Mouse (Mus musculus) megakaryocyte, embryonic 14.5 days (primary cell): ENCODE measurements around the gene Crlf1. TPM values are rescaled to one million over a fixed set of nuclear protein-coding genes. Genes with fewer than 3 reads are reported as not detected.
A peak's percentile ranks its signal among the peaks of the same experiment; 100 is the strongest.
"Not testable (repeated sequence)": the region's sequence is repeated elsewhere in the genome, so short reads cannot be mapped to it uniquely, and the experiment has no call there.

Source experiments
- H3K27me3 ChIP-seq: replicated peaks from 2 replicates; pipeline ENCODE3; 2012; ENCODE audit warnings: inconsistent platforms
- H3K36me3 ChIP-seq: replicated peaks from 2 replicates; pipeline ENCODE3; 2012; ENCODE audit warnings: low read length, inconsistent platforms, mixed read lengths
- H3K4me1 ChIP-seq: 2 replicates; pipeline ENCODE4 v1.6.1; 2012; ENCODE audit warnings: inconsistent platforms
- H3K4me3 ChIP-seq: replicated peaks from 2 replicates; pipeline ENCODE3; 2012; ENCODE audit warnings: moderate library complexity, mild to moderate bottlenecking, inconsistent platforms
- H3K9me3 ChIP-seq: 2 replicates; pipeline ENCODE4 v1.6.1; 2012; ENCODE audit warnings: inconsistent platforms
- FLI1 ChIP-seq: IDR thresholded peaks from 2 replicates; pipeline ENCODE4 v1.6.1; 2012; ENCODE audit warnings: low read length, inconsistent platforms, mixed read lengths
- GATA1 ChIP-seq: IDR thresholded peaks from 3 replicates; pipeline ENCODE4 v1.6.1; 2012; ENCODE audit warnings: mixed read lengths, low read length, inconsistent platforms, borderline replicate concordance
- polyA plus RNA-seq: library from polyadenylated mRNA; stranded (reverse); fragments of >175 nt; gene quantifications from 2 replicates; pipeline ENCODE4 v1.2.3, GENCODE M21; 2012; ENCODE audit warnings: low replicate concordance; ENCODE audit not compliant: insufficient read depth

The Crlf1 gene
- polyA plus RNA-seq, 1 experiment = not detected

DNA sequence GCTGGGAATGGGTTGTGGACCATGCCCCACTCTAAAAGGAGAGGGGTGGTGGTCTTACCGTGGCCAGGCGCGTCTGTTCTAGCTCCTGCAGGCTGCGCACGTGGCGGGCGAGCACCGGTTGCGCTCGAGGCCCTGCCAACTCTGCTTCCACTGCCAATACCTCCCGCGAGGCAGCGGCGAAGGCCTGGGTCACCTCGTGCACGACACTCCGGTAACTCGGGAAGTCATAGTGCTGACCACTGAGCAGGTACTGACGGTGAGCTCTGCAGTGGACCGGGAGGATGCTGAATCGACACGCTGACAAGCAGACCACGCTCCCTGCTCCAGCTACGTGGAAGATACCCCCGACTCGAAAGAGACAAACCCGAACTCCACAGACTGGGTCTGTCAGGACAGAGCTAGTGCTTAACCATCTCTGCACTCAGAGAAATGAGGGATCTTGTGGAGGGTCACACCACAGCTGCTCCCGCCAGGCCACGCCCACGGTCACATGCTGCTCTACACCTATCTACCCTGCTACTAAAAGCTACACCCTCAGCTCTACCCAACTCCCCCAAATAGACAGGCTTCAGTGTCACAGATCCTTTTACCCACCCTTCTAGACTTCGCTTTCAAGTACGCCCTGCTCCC lies 12.9 kb downstream of the Crlf1 start:
- Histone ChIP-seq H3K9me3 (no peaks in the 10 kb centered on the region), H3K4me3 (peak overlapping the region; percentile 95), H3K36me3 (peaks cover 42% of the 10 kb centered on the region), H3K4me1 (peaks cover 82% of the 10 kb centered on the region), H3K27me3 (peaks cover 18% of the 10 kb centered on the region)
- no peak for TF ChIP-seq FLI1
- no peak for TF ChIP-seq GATA1

DNA sequence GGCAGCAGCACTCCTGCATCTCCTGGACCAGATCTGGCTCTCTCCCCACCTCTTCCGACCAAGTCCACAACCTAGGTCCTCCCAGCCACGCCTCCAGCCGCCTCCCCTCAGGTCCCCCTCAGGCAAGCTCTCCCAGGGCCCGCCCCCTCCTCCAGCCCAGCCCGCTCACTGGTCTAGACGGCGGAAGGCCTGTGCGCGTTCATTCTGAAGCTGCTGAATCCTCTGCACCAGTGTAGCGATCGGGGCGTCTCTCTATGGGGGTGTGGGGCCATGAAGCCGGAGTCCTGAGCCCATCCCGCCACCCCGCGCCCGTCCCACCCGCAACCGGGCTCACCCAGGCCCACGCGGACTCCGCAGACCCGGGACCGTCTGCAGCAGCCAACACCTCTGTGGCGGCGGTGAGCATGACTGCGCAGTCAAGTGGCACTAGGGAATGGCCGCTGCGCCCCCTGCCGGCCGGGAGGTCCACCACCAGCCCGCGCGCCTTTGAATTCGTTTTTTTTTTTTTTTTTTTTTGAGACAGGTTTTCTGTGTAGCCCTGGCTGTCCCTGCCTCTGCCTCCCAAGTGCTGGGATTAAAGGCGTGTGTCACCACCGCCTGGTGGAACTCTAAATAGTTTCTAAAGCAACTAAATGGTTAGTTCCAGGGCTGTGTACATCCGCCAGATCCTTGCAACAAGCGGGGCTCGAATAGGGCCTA lies 13.5 kb downstream of the Crlf1 start, which contains the start of gene Rex1bd:
Rex1bd (minus strand) TSS at position 425 of the 699 bp plus-strand sequence.
- Histone ChIP-seq H3K4me3 (peak within 1 kb of the TSS; percentile 95), H3K27me3 (peaks cover 12% of the 10 kb centered on the region), H3K4me1 (peaks cover 79% of the 10 kb centered on the region), H3K36me3 (peaks cover 42% of the 10 kb centered on the region), H3K9me3 (no peaks in the 10 kb centered on the region)
- TF ChIP-seq GATA1 (no peak), FLI1 (no peak)

DNA sequence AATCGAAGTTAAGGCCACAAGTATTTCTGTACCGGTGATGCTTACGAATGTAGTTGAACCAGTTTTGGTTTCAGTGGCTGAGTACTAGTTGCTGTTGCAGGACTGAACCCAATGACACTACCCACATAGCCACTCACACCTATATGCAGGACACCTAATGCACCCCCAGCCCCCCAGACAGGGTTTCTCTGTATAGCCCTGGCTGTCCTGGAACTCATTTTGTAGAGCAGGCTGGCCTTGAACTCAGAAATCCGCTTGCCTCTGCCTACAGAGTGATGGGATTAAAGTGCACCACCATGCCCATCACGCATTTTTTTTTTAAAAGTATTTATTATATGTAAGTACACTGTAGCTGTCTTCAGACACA lies 14.1 kb downstream of the Crlf1 start:
- Histone ChIP-seq H3K4me3 (peak overlapping the region; percentile 95), H3K27me3 (peaks cover 6% of the 10 kb centered on the region), H3K9me3 (no peaks in the 10 kb centered on the region), H3K4me1 (peaks cover 79% of the 10 kb centered on the region), H3K36me3 (peaks cover 46% of the 10 kb centered on the region)
- no peak for TF ChIP-seq GATA1
- no peak for TF ChIP-seq FLI1

DNA sequence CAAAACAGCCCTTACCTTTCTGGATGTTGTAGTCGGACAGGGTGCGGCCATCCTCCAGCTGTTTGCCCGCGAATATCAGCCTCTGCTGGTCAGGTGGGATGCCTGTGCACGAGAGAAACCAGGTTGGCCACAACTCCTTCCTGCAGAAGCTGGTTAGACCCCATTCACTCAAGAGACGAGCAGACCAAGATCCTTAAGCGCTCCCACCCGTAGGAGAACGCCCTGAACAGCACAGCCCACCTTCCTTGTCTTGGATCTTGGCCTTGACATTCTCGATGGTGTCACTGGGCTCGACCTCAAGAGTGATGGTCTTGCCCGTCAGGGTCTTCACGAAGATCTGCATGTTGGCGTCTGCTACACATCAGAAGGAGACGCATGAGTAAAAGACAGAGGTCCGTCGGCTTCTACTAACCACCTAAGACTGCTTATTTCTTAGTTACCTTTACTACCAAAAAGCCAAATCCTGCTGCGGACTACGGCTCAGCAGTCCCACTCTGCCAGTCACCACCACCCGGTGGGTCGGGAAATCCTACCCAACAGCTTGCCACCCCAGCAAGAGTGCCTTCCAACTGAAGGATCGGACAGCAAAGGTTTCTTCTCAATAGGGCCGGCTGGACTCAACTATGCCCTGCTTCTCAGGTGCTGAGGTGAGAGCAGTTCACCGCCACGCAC lies 16.5 kb downstream of the Crlf1 start:
- no peak for TF ChIP-seq FLI1
- TF ChIP-seq GATA1 = no peak
- peaks cover 82% of the 10 kb centered on the region for H3K4me1 ChIP-seq
- no peaks in the 10 kb centered on the region for H3K9me3 ChIP-seq
- H3K27me3 ChIP-seq = no peaks in the 10 kb centered on the region
- peaks cover 55% of the 10 kb centered on the region for H3K36me3 ChIP-seq
- H3K4me3 ChIP-seq = peak overlapping the region; percentile 97

DNA sequence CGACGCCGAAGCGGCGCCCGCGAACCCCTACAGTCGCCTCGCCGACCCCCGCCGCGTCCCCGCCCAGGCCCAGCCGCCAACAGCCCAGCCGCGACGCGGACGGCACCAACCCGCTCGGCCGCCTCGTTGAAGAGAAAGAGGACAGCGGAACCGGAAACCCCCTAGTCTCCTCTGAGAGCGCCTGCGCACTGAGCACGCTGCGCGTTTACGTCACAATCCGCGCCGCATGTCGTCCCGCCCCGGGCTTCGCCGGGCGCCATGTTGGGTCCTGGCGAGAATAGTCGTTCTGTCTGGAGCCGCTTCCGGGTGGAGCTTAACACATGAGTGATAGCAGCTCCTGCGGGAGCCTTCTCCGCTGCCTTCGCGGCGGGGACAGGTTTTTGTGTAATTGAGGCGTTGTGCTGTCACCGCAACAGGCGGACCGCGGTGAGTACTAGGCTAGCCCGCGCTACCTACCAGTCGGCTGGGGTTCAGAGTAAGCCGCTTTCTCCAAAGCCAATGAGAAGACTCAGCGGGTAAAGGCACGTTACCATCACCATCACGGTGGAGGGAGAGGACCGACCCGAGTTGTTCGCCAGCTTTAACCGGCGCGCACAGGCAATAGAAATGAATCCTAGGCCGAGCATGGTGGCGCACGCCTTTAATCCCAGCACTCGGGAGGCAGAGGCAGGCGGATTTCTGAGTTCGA lies 17.4 kb downstream of the Crlf1 start, which contains the start of gene Uba52:
Uba52 (minus strand) TSS at position 574 of the 688 bp plus-strand sequence.
- H3K4me1 ChIP-seq = peaks cover 80% of the 10 kb centered on the region
- peak within 1 kb of the TSS; percentile 97 for H3K4me3 ChIP-seq
- H3K9me3 ChIP-seq = no peaks in the 10 kb centered on the region
- peaks cover 56% of the 10 kb centered on the region for H3K36me3 ChIP-seq
- TF ChIP-seq GATA1 (no peak), FLI1 (no peak)
- no peaks in the 10 kb centered on the region for H3K27me3 ChIP-seq

DNA sequence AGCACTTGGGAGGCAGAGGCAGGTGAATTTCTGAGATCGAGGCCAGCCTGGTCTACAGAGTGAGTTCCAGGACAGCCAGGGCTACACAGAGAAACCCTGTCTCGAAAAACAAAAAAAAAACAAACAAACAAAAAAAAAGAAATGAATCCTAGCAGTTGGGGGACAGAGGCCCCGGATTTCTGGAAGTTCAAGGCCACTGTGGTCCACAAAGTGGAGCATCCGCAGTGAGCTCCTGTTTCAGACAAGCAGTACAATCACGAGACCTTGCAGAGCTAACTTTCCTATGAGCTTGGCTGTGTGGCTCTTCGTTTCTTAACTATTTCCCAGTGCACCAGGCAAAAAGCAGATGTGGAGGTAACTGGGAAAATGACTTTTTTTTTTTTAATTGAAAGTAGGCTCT lies 18.2 kb downstream of the Crlf1 start:
- Histone ChIP-seq H3K4me3 (peak overlapping the region; percentile 87), H3K36me3 (peaks cover 64% of the 10 kb centered on the region), H3K4me1 (peaks cover 74% of the 10 kb centered on the region)
- not testable (repeated sequence) for H3K27me3 ChIP-seq, H3K9me3 ChIP-seq

DNA sequence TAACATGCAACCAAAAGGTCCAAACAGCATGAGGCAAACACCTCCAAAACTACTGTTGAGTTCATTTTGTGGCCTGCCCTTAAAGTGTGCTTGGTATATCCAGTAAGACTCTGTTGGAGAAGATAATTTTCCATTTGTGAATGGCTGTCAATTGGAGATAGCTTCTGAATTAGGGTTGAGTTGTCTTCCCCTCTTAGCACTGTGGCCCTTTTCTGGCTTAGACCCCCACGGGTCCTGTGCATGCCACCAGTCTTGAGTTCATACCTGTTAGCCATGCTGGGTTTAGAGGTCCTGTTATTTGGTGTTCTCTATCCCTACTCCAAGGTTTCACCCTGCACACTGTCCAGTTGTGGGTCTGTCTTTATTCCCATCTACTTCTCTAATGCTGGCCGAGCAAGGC lies 18.8 kb downstream of the Crlf1 start:
- peaks cover 75% of the 10 kb centered on the region for H3K4me1 ChIP-seq
- no peaks in the 10 kb centered on the region for H3K9me3 ChIP-seq
- H3K36me3 ChIP-seq = peaks cover 70% of the 10 kb centered on the region
- no peak for TF ChIP-seq GATA1
- no peak for TF ChIP-seq FLI1
- H3K27me3 ChIP-seq = no peaks in the 10 kb centered on the region
- peak overlapping the region; percentile 83 for H3K4me3 ChIP-seq

DNA sequence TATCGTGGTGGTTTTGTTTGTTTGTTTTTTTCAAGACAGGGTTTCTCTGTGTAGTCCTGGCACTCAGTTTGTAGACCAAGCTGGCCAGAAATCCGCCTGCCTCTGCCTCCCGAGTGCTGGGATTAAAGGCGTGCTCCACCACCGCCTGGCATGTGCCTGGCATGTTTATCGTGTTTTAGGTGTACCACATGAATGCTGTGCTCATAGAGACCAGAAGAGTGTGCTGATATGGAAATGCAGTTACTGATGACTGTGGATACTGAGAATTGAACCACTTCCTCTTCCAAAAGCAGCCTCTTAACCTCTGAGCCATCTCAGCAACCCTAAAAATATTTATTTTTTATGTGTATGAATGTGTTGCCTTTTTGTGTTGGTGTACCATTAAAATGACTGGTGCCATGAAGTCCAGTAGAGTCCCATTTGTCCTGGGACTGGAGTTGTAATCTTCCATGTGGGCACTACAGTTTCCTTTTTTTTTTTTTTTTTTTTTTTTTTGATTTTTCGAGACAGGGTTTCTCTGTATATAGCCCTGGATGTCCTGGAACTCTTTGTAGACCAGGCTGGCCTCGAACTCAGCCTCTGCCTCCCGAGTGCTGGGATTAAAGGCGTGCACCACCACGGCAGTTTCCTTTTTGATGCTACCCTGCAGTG lies 19.4 kb downstream of the Crlf1 start:
- peaks cover 71% of the 10 kb centered on the region for H3K36me3 ChIP-seq

DNA sequence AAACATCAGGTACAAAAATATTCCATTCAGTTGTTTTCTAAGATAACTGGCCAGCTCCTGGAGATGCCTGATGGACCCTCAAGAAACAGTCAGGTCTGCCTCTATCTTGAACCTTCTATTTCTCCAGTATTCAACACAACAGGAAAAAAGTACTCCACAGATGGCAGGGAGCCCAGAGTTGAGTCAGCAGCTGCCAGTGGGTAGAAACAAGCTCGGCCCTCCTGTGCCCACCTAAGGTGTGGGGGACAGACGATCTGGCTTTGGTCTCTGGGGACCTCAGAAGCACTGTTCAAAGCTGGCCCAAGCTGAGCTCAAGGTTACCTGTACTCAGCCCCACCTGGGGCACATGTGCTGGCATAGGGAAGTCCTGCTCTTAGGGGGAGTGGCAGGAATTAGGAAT lies 20.5 kb downstream of the Crlf1 start:
- Histone ChIP-seq H3K27me3 (no peaks in the 10 kb centered on the region), H3K9me3 (no peaks in the 10 kb centered on the region), H3K4me3 (no peak overlapping the region), H3K4me1 (peaks cover 62% of the 10 kb centered on the region), H3K36me3 (peaks cover 72% of the 10 kb centered on the region)
- TF ChIP-seq GATA1 (no peak), FLI1 (no peak)

More for the DNA sequence above, 19.4 kb downstream of the Crlf1 start:
- TF ChIP-seq FLI1 = no peak
- TF ChIP-seq GATA1 = no peak
- Histone ChIP-seq H3K4me1 (peaks cover 69% of the 10 kb centered on the region), H3K4me3 (peak overlapping the region; percentile 78), H3K9me3 (no peaks in the 10 kb centered on the region), H3K27me3 (no peaks in the 10 kb centered on the region)
